Mouse (Mus musculus): ENCODE results near the gene AU022252.

DNA sequence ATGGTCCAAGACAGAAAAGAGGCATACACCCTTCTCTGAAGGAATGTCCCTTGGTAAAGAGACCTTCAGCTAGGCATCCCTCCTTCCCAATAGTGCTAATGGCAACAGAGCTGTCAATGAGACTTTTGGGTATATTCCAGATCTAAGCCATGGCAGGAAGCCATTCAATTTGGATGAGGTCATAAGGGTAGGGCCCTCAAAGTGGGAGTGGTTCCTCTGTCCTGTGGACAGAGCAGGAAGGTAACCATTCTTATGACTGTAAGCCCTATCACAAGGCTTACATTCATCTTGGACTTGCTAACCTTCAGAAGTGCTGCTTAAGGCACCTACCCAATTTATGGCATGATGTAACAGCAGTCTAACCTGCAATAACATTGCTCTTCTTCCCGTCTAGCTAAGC is 42.1 kb upstream of the AU022252 start:
- no peak for TF ChIP-seq CTCF (IDR thresholded peaks at IDR 0.05; ENCODE audit: low read depth, low read length)
- no peak for TF ChIP-seq POLR2A (IDR thresholded peaks at IDR 0.05; ENCODE audit: extremely low read depth, insufficient read depth, low read length)
